Mouse (Mus musculus): Measurements from ENCODE around the gene Ddx5. TPM values are rescaled to one million over a fixed set of nuclear protein-coding genes. Genes with fewer than 3 reads are reported as not detected.

Gene Ddx5
- polyA plus RNA-seq (2014; fragmentation: Illumina TruSeq; extraction: RNeasy Lipid Tissue Mini Kit (QIAGEN cat#74804); ENCODE audit: insufficient read depth, low read depth, low replicate concordance) = 362 TPM

GRCm38 (mm10) chr11:106788775-106789459 lies at the start of gene Ddx5, which contains the start of gene Cep95:
Gene Ddx5 (minus strand): TSS chr11:106789185.
Gene Cep95 (plus strand): TSS chr11:106789252.

GRCm38 (mm10) chr11:106779388-106780088 lies 9.4 kb downstream of the Ddx5 start, which contains the start of gene Polg2:
Gene Polg2 (minus strand): TSS chr11:106779537.

GRCm38 (mm10) chr11:106751039-106752018 lies 37.7 kb downstream of the Ddx5 start, which contains the start of gene Milr1:
Gene Milr1 (plus strand): TSS chr11:106751226.

GRCm38 (mm10) chr11:106750121-106750751 lies 38.7 kb downstream of the Ddx5 start, which contains the start of gene Pecam1:
Gene Pecam1 (minus strand): TSS chr11:106750628.

Other genes with a start within 250 kb of the Ddx5 start
- 13.2 TPM for gene Tex2, start 175.8 kb downstream of the Ddx5 start, polyA plus RNA-seq (2014; fragmentation: Illumina TruSeq; extraction: RNeasy Lipid Tissue Mini Kit (QIAGEN cat#74804); ENCODE audit: insufficient read depth, low read depth, low replicate concordance)
- gene Pecam1, start 38.6 kb downstream of the Ddx5 start, polyA plus RNA-seq (2014; fragmentation: Illumina TruSeq; extraction: RNeasy Lipid Tissue Mini Kit (QIAGEN cat#74804); ENCODE audit: insufficient read depth, low read depth, low replicate concordance) = 235 TPM
- gene Milr1, start 38.0 kb downstream of the Ddx5 start, polyA plus RNA-seq (2014; fragmentation: Illumina TruSeq; extraction: RNeasy Lipid Tissue Mini Kit (QIAGEN cat#74804); ENCODE audit: insufficient read depth, low read depth, low replicate concordance) = 5.0 TPM
- 5.9 TPM for gene Polg2, start 9.6 kb downstream of the Ddx5 start, polyA plus RNA-seq (2014; fragmentation: Illumina TruSeq; extraction: RNeasy Lipid Tissue Mini Kit (QIAGEN cat#74804); ENCODE audit: insufficient read depth, low read depth, low replicate concordance)
- gene Cep95, start 67 bp upstream of the Ddx5 start, polyA plus RNA-seq (2014; fragmentation: Illumina TruSeq; extraction: RNeasy Lipid Tissue Mini Kit (QIAGEN cat#74804); ENCODE audit: insufficient read depth, low read depth, low replicate concordance) = 4.7 TPM
- gene Smurf2, start 131.5 kb upstream of the Ddx5 start, polyA plus RNA-seq (2014; fragmentation: Illumina TruSeq; extraction: RNeasy Lipid Tissue Mini Kit (QIAGEN cat#74804); ENCODE audit: insufficient read depth, low read depth, low replicate concordance) = 30.8 TPM
- gene Kpna2, start 210.4 kb upstream of the Ddx5 start, polyA plus RNA-seq (2014; fragmentation: Illumina TruSeq; extraction: RNeasy Lipid Tissue Mini Kit (QIAGEN cat#74804); ENCODE audit: insufficient read depth, low read depth, low replicate concordance) = 32.5 TPM
- 52.5 TPM for gene 1810010H24Rik, start 236.5 kb upstream of the Ddx5 start, polyA plus RNA-seq (2014; fragmentation: Illumina TruSeq; extraction: RNeasy Lipid Tissue Mini Kit (QIAGEN cat#74804); ENCODE audit: insufficient read depth, low read depth, low replicate concordance)